9 mouse cellular contexts compared by ENCODE assay signal in the genomic region with DNA sequence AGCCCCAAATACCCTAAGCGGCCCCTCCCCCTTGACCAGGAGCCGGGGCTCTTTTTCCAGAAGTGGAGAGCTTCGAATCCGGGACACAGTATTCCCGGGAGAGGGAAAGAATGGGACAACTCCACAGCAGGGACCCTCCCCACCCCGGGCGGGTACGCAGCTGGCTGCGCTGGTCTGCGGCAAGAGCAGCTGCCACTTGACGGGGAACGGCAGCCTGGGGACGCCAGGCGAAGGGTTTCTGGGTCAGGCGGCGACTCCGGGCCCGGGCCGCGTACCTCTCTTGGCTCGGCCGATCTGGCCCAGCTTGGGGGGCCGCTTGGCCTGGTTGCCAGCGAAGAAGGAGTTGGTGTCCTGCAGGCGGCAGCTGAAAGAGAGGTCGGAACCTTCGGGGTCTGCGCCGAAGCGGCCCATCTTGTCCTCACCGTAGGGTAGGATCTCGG. TPM values are rescaled to one million over a fixed set of nuclear protein-coding genes. Genes with fewer than 3 reads are reported as not detected.
DNase-seq lines count a peak whose midpoint lies in the region; ATAC-seq and TF ChIP-seq lines count a peak whose summit lies in the region.
"Had no signal": no experiment of that assay in that cellular context is flagged by ENCODE, and none has a peak within 500 bp of the region (broad histone marks: within the 10 kb centered on the region; RNA-seq: fewer than 3 reads in every experiment).

No protein-coding gene starts in this region.

- peak; percentile 24; the same call in 1 of the 2 replicates for ATAC-seq in midbrain, embryonic 12.5 days (ENCODE audit: low FRiP score, low read depth)
- ATAC-seq in megakaryocyte progenitor cell, adult 5-6 weeks (replicated peaks; ENCODE audit: poor library complexity): no peak

- DNase-seq in cerebellum, adult 2 months: no peak
- no peak for DNase-seq in cerebellum, adult 8-10 months
- DNase-seq in retina, postnatal 1 day: peak; percentile 68
- no peak for DNase-seq in retina, embryonic 14.5 days (ENCODE audit: low spot score)
- DNase-seq in hindbrain, embryonic 10.5 days (ENCODE audit: low spot score): no peak
- no peak for DNase-seq in frontal cortex, adult 2 months (ENCODE audit: extremely low spot score in 1 of 2, low spot score in 1 of 2)

- H3K27ac ChIP-seq in cerebellum, adult 2 months (ENCODE audit: insufficient read depth, low read length): peak overlapping the region; percentile 87
- peak overlapping the region; percentile 95 for H3K27ac ChIP-seq in hindbrain, embryonic 10.5 days
- H3K27ac ChIP-seq in midbrain, embryonic 12.5 days (replicated peaks): peak overlapping the region; percentile 90

- H3K9ac ChIP-seq in midbrain, embryonic 12.5 days (replicated peaks): peak overlapping the region; percentile 78

- H3K4me2 ChIP-seq in midbrain, embryonic 12.5 days (replicated peaks): peak overlapping the region; percentile 94

- no peak for TF ChIP-seq POLR2A in cerebellum, adult 2 months (IDR thresholded peaks at IDR 0.05; ENCODE audit: borderline replicate concordance, insufficient read depth, low read length)

- no peak for TF ChIP-seq CTCF in cerebellum, adult 2 months (IDR thresholded peaks at IDR 0.05; ENCODE audit: borderline replicate concordance, insufficient read depth, low read depth, low read length)

- no peaks in the 10 kb centered on the region for H3K27me3 ChIP-seq in cerebellum, adult 2 months (ENCODE audit: control insufficient read depth, insufficient read depth, low read length)
- peaks cover 26% of the 10 kb centered on the region for H3K27me3 ChIP-seq in hindbrain, embryonic 10.5 days (ENCODE audit: insufficient read depth, poor library complexity, severe bottlenecking)
- H3K27me3 ChIP-seq in midbrain, embryonic 12.5 days: peaks cover 22% of the 10 kb centered on the region

- WGBS in cerebellum, adult 2 months: under 1% methylated on average over 32 of the region's 32 CpGs
- under 1% methylated on average over 32 of the region's 32 CpGs for whole genome bisulfite sequencing in hindbrain, embryonic 10.5 days
- WGBS in midbrain, embryonic 12.5 days: 0% methylated on average over 32 of the region's 32 CpGs

- H3K36me3 ChIP-seq in hindbrain, embryonic 10.5 days: peaks cover 16% of the 10 kb centered on the region
- peaks cover 4% of the 10 kb centered on the region; the same call in 1 of the 2 replicates for H3K36me3 ChIP-seq in midbrain, embryonic 12.5 days

- H3K4me3 ChIP-seq in cerebellum, adult 2 months (replicated peaks; ENCODE audit: insufficient read depth, low read depth, low read length): peak overlapping the region; percentile 91
- H3K4me3 ChIP-seq in hindbrain, embryonic 10.5 days: peak overlapping the region; percentile 80
- H3K4me3 ChIP-seq in midbrain, embryonic 12.5 days: peak overlapping the region; percentile 76

- no peaks in the 10 kb centered on the region for H3K9me3 ChIP-seq in hindbrain, embryonic 10.5 days
- H3K9me3 ChIP-seq in midbrain, embryonic 12.5 days: no peaks in the 10 kb centered on the region

- peaks cover 4% of the 10 kb centered on the region; the same call in 1 of the 2 replicates for H3K4me1 ChIP-seq in cerebellum, adult 2 months (ENCODE audit: control insufficient read depth, insufficient read depth, low read length)
- peaks cover 40% of the 10 kb centered on the region for H3K4me1 ChIP-seq in hindbrain, embryonic 10.5 days (replicated peaks)
- H3K4me1 ChIP-seq in midbrain, embryonic 12.5 days: peaks cover 26% of the 10 kb centered on the region

RNA-seq across cellular contexts. Expression of gene Camk2n2, which starts 0.3 kb away (rescaled TPM):
- 230 and 239 TPM in 2 replicates for polyA plus RNA-seq in cerebellum, adult 2 months (2012; rRNA removed)
- polyA plus RNA-seq in hindbrain, embryonic 10.5 days (2016; fragmentation: Nextera tagmentation; extraction: Ambion mirVana): 2.6 and 4.2 TPM in 2 replicates
- polyA plus RNA-seq in midbrain, embryonic 12.5 days (2016; fragmentation: Nextera tagmentation; extraction: Ambion mirVana): 8.8 and 9.8 TPM in 2 replicates
- total RNA-seq in megakaryocyte progenitor cell, adult 5-6 weeks (2015): 0.42 and 0.59 TPM in 2 replicates
- total RNA-seq in megakaryocyte progenitor cell, adult 5-6 weeks (2017): 0.10 and 0.96 TPM in 2 replicates
- 125 and 142 TPM in 2 replicates for polyA plus RNA-seq in frontal cortex, adult 2 months (2012; rRNA removed)

RNA-seq across cellular contexts. Expression of gene Ece2, which starts 8.9 kb away (rescaled TPM):
- 79.0 and 81.5 TPM in 2 replicates for polyA plus RNA-seq in cerebellum, adult 2 months (2012; rRNA removed)
- polyA plus RNA-seq in hindbrain, embryonic 10.5 days (2016; fragmentation: Nextera tagmentation; extraction: Ambion mirVana): 4.2 TPM in 2 replicates
- 7.8 and 9.7 TPM in 2 replicates for polyA plus RNA-seq in midbrain, embryonic 12.5 days (2016; fragmentation: Nextera tagmentation; extraction: Ambion mirVana)
- 0.20 and 0.32 TPM in 2 replicates for total RNA-seq in megakaryocyte progenitor cell, adult 5-6 weeks (2015)
- total RNA-seq in megakaryocyte progenitor cell, adult 5-6 weeks (2017): 0.71 TPM in 1 of 2 replicates, not detected in the other
- 36.6 and 42.7 TPM in 2 replicates for polyA plus RNA-seq in frontal cortex, adult 2 months (2012; rRNA removed)

RNA-seq across cellular contexts. Expression of gene Alg3, which starts 9.2 kb away (rescaled TPM):
- polyA plus RNA-seq in cerebellum, adult 2 months (2012; rRNA removed): 23.5 and 25.6 TPM in 2 replicates
- 59.2 and 61.3 TPM in 2 replicates for polyA plus RNA-seq in hindbrain, embryonic 10.5 days (2016; fragmentation: Nextera tagmentation; extraction: Ambion mirVana)
- 42.6 TPM in 2 replicates for polyA plus RNA-seq in midbrain, embryonic 12.5 days (2016; fragmentation: Nextera tagmentation; extraction: Ambion mirVana)
- 33.2 and 38.5 TPM in 2 replicates for total RNA-seq in megakaryocyte progenitor cell, adult 5-6 weeks (2015)
- 20.4 and 21.4 TPM in 2 replicates for total RNA-seq in megakaryocyte progenitor cell, adult 5-6 weeks (2017)
- polyA plus RNA-seq in frontal cortex, adult 2 months (2012; rRNA removed): 19.0 and 21.1 TPM in 2 replicates

RNA-seq across cellular contexts. Expression of gene Gm49333, which starts 9.4 kb away (rescaled TPM):
- not detected in 2 replicates for polyA plus RNA-seq in cerebellum, adult 2 months (2012; rRNA removed)
- 0.18 TPM in 1 of 2 replicates, not detected in the other for polyA plus RNA-seq in hindbrain, embryonic 10.5 days (2016; fragmentation: Nextera tagmentation; extraction: Ambion mirVana)
- 0.45 TPM in 1 of 2 replicates, not detected in the other for polyA plus RNA-seq in midbrain, embryonic 12.5 days (2016; fragmentation: Nextera tagmentation; extraction: Ambion mirVana)
- total RNA-seq in megakaryocyte progenitor cell, adult 5-6 weeks (2015): not detected in 2 replicates
- not detected in 2 replicates for total RNA-seq in megakaryocyte progenitor cell, adult 5-6 weeks (2017)
- polyA plus RNA-seq in frontal cortex, adult 2 months (2012; rRNA removed): 0.14 TPM in 1 of 2 replicates, not detected in the other
- total RNA-seq: gastrocnemius, postnatal 4 days had no signal

RNA-seq across cellular contexts. Expression of gene Eef1akmt4, which starts 9.4 kb away (rescaled TPM):
- 2.1 and 2.2 TPM in 2 replicates for polyA plus RNA-seq in cerebellum, adult 2 months (2012; rRNA removed)
- 33.4 and 38.8 TPM in 2 replicates for polyA plus RNA-seq in hindbrain, embryonic 10.5 days (2016; fragmentation: Nextera tagmentation; extraction: Ambion mirVana)
- polyA plus RNA-seq in midbrain, embryonic 12.5 days (2016; fragmentation: Nextera tagmentation; extraction: Ambion mirVana): 19.0 and 22.1 TPM in 2 replicates
- 38.4 and 46.5 TPM in 2 replicates for total RNA-seq in megakaryocyte progenitor cell, adult 5-6 weeks (2015)
- total RNA-seq in megakaryocyte progenitor cell, adult 5-6 weeks (2017): 6.4 and 8.0 TPM in 2 replicates
- 2.3 and 3.2 TPM in 2 replicates for polyA plus RNA-seq in frontal cortex, adult 2 months (2012; rRNA removed)

Comparison
In these comparisons a context has a peak if more than half of its experiments do, and no peak if none do; other contexts are left out.
1. RNA of gene Camk2n2, which starts 0.3 kb away (polyA plus RNA-seq): 230 to 239 TPM in cerebellum, adult 2 months and 125 to 142 TPM in frontal cortex, adult 2 months; 8.8 to 9.8 TPM in midbrain, embryonic 12.5 days and 2.6 to 4.2 TPM in hindbrain, embryonic 10.5 days; every median in the first group is over 10 times any median in the second.
2. Peak in every context shown above with its lines, with median percentiles within 50 percentile points of each other: H3K27ac ChIP-seq and H3K4me3 ChIP-seq.